Mouse (Mus musculus): Measurements from ENCODE around the gene Adgrl3. TPM values are rescaled to one million over a fixed set of nuclear protein-coding genes. Genes with fewer than 3 reads are reported as not detected.

Adgrl3 gene
- total RNA-seq (2017) = 0.37 and 1.4 TPM in 2 replicates

DNA sequence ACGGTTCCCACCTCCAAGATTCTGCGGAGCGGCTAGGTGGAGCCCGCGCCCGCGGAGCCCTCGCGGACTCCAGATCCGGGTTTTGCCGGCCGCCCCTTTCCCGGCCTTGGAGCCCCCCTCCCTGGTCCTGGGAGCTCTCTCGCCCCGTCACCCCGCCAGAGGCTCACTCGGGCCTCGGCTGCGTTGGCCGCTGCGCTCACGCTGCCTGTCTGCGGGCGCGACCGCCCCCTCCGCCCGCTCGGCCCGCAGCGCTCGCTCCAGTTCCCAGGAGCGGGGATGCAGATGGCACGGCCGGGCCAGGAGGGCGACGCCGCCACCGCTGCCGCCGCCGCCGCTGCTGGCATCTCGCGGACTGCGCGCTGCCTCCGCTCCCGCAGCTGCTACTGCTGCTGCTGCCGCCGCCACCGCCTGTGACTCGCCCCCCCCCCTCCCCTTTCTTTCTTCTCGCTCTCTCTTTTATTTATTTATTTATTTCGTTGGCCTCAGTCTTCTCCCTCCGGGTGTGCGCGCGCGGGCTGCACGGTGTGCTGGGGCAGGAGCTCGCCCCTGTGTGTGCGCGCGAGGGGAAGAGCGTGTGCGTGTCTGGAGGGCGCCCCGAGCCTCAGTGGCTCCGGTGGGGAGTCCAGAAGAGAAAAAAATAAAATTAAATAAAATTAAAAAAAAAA, at the start of gene Adgrl3:
Adgrl3 (plus strand) TSS at position 549 of the 665 bp plus-strand sequence.
- no peak for ATAC-seq (ENCODE audit: extremely low read depth, insufficient number of reproducible peaks, low FRiP score, poor library complexity, severe bottlenecking)

- ATAC-seq (ENCODE audit: extremely low read depth, insufficient number of reproducible peaks, low FRiP score, poor library complexity, severe bottlenecking) = no peak
Measured at GRCm38 (mm10) chr5:81019166-81019565, 772 bp upstream of the Adgrl3 start.

GRCm38 (mm10) chr5:81020281-81021005, 505 bp downstream of the Adgrl3 start:
- no peak for ATAC-seq (ENCODE audit: extremely low read depth, insufficient number of reproducible peaks, low FRiP score, poor library complexity, severe bottlenecking)

GRCm38 (mm10) chr5:81021006-81021320, 1.0 kb downstream of the Adgrl3 start:
- ATAC-seq (ENCODE audit: extremely low read depth, insufficient number of reproducible peaks, low FRiP score, poor library complexity, severe bottlenecking) = no peak

DNA sequence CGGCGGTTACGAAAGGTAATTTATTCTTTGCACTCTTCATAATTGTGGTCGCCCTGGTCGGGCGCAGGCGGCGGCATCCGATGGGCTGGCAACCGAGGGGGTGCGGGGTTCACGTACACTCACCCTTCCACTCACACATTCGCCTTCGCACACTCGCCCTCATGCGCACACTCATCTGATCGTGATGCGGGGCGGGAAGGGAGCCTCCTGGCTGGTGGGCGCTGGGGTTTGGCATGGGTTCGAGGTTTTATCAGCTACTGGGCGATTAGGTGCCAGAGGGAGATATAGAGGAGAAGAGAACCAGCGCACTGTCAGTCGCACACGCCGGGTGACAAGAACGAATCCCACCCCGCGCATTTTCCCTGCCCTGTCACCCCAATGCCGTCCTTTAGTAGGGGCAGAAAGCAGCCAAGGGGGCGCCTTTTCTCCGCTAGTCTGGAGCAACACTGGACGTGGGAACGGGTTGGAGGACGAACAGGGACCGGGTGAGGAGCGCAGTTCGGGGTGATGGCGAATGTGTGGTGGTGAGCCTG, 1.5 kb downstream of the Adgrl3 start:
- no peak for ATAC-seq (ENCODE audit: extremely low read depth, insufficient number of reproducible peaks, low FRiP score, poor library complexity, severe bottlenecking)

- no peak for ATAC-seq (ENCODE audit: extremely low read depth, insufficient number of reproducible peaks, low FRiP score, poor library complexity, severe bottlenecking)
Measured at GRCm38 (mm10) chr5:81021864-81022305, 1.9 kb downstream of the Adgrl3 start.

GRCm38 (mm10) chr5:81022306-81023071, 2.6 kb downstream of the Adgrl3 start:
- no peak for ATAC-seq (ENCODE audit: extremely low read depth, insufficient number of reproducible peaks, low FRiP score, poor library complexity, severe bottlenecking)

- no peak for ATAC-seq (ENCODE audit: extremely low read depth, insufficient number of reproducible peaks, low FRiP score, poor library complexity, severe bottlenecking)
Measured at GRCm38 (mm10) chr5:81023923-81024715, 4.2 kb downstream of the Adgrl3 start.

- no peak for ATAC-seq (ENCODE audit: extremely low read depth, insufficient number of reproducible peaks, low FRiP score, poor library complexity, severe bottlenecking)
Measured at GRCm38 (mm10) chr5:81028875-81029274, 8.9 kb downstream of the Adgrl3 start.

GRCm38 (mm10) chr5:81037091-81037490, 17.2 kb downstream of the Adgrl3 start:
- ATAC-seq (ENCODE audit: extremely low read depth, insufficient number of reproducible peaks, low FRiP score, poor library complexity, severe bottlenecking) = no peak

DNA sequence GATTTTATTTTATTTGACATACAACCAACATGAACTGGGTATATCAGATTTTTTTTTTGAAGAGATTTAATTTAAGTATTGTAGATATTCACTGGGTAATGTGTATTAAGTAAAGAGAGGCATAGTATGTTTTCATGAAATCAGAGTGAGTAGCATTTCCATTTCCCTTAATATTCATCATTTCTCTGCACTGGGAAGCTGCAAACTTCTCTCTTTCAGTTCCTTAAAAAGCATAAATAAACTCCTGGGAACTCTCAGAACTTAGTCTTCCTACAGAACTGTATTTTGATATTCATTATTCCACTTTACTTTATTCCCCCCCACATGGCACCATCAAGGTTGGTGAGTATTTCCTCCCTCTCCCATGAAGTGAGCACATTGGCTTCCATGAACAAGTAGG, 23.9 kb downstream of the Adgrl3 start:
- ATAC-seq (ENCODE audit: extremely low read depth, insufficient number of reproducible peaks, low FRiP score, poor library complexity, severe bottlenecking) = no peak

GRCm38 (mm10) chr5:81046128-81046527, 26.2 kb downstream of the Adgrl3 start:
- no peak for ATAC-seq (ENCODE audit: extremely low read depth, insufficient number of reproducible peaks, low FRiP score, poor library complexity, severe bottlenecking)

GRCm38 (mm10) chr5:81054628-81055027, 34.7 kb downstream of the Adgrl3 start:
- ATAC-seq (ENCODE audit: extremely low read depth, insufficient number of reproducible peaks, low FRiP score, poor library complexity, severe bottlenecking) = no peak

DNA sequence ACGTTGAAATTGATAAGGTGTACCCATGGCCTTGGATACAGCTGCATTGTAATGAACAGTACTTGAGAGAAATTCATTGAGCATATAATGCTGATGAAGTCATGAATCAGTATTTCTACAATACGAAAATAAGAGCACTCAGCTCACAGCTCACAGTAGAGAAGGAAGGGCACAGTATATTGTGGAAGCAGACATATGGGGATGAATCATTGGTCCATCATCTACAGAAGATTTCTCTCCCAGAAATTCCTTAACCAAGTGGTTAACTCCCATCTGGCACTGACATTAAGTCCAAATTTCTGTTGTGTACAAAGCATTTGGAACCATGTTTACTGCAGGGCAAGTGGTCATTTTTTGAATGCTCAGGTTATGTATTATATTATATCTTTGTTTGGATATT, 35.3 kb downstream of the Adgrl3 start:
- ATAC-seq (ENCODE audit: extremely low read depth, insufficient number of reproducible peaks, low FRiP score, poor library complexity, severe bottlenecking) = no peak

GRCm38 (mm10) chr5:81058122-81058521, 38.2 kb downstream of the Adgrl3 start:
- peak; percentile 64 for ATAC-seq (ENCODE audit: extremely low read depth, insufficient number of reproducible peaks, low FRiP score, poor library complexity, severe bottlenecking)

GRCm38 (mm10) chr5:81060950-81061349, 41.0 kb downstream of the Adgrl3 start:
- ATAC-seq (ENCODE audit: extremely low read depth, insufficient number of reproducible peaks, low FRiP score, poor library complexity, severe bottlenecking) = no peak

- no peak for ATAC-seq (ENCODE audit: extremely low read depth, insufficient number of reproducible peaks, low FRiP score, poor library complexity, severe bottlenecking)
Measured at GRCm38 (mm10) chr5:81061386-81061785, 41.4 kb downstream of the Adgrl3 start.

- ATAC-seq (ENCODE audit: extremely low read depth, insufficient number of reproducible peaks, low FRiP score, poor library complexity, severe bottlenecking) = no peak
Measured at GRCm38 (mm10) chr5:81064026-81064425, 44.1 kb downstream of the Adgrl3 start.

GRCm38 (mm10) chr5:81068173-81068572, 48.2 kb downstream of the Adgrl3 start:
- no peak for ATAC-seq (ENCODE audit: extremely low read depth, insufficient number of reproducible peaks, low FRiP score, poor library complexity, severe bottlenecking)

Measured in neutrophil, adult 5-6 weeks (primary cell).